Mouse (Mus musculus) forebrain, embryonic 10.5 days (tissue): ENCODE measurements around the gene Ubr2. TPM values are rescaled to one million over a fixed set of nuclear protein-coding genes. Genes with fewer than 3 reads are reported as not detected.

ENCODE experiments used
- DNase-seq: peaks from one replicate; pipeline ENCODE4 v3.0.0-alpha.2; 2017; ENCODE audit warnings: low spot score; ENCODE audit errors: extremely low spot score
- H3K27ac ChIP-seq: fragments of 300-500 bp; sonication (generic); 2 replicates; pipeline ENCODE4 v1.5.1; 2016; ENCODE audit warnings: mild to moderate bottlenecking
- H3K27me3 ChIP-seq: fragments of 300-500 bp; sonication (generic); 2 replicates; pipeline ENCODE4 v1.6.1; 2016; ENCODE audit warnings: mild to moderate bottlenecking; ENCODE audit not compliant: poor library complexity, severe bottlenecking
- H3K36me3 ChIP-seq: fragments of 300-500 bp; sonication (generic); replicated peaks from 2 replicates; pipeline ENCODE4 v1.6.1; 2016; ENCODE audit warnings: mild to moderate bottlenecking, moderate library complexity
- H3K4me1 ChIP-seq: fragments of 300-500 bp; sonication (generic); 2 replicates; pipeline ENCODE4 v1.6.1; 2016
- H3K4me3 ChIP-seq: fragments of 300-500 bp; sonication (generic); 2 replicates; pipeline ENCODE4 v1.5.1; 2016; ENCODE audit warnings: mild to moderate bottlenecking, moderate library complexity
- H3K9me3 ChIP-seq: fragments of 300-500 bp; sonication (generic); 2 replicates; pipeline ENCODE4 v1.6.1; 2016; ENCODE audit warnings: mild to moderate bottlenecking, moderate library complexity
- WGBS: fragments of 180-500 bp; shearing (Covaris S2); methylation state at CpG from one replicate; pipeline ENCODE4 v1.1.7; 2016; 5-methylcytosine and 5-hydroxymethylcytosine counted together
- polyA plus RNA-seq: library from polyadenylated mRNA; unstranded; fragments of >200 nt; fragmentation: Nextera tagmentation; extraction: Ambion mirVana; gene quantifications from 2 replicates; pipeline ENCODE4 v1.2.1, GENCODE M21; 2016

Ubr2 gene
- polyA plus RNA-seq, 1 experiment from 2014 or later = 13.3 TPM

DNA sequence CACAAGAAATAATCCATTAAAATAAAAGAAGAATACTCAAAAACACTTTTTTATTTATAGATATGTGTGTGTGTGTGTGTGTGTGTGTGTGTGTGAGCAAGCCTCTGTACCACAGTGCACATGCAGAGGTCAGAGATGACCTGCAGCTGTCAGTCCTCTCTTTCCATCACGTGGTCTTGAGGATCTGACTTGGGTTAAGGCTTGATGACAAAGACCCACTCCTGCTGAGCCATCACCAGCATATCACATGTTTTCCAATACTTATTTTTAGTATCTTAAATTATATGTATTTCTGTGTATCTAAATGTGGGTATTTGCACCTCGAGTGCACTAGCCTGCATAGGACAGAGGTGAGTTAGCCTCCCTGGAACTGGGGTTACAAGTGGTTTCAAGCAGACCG, 14.7 kb downstream of the Ubr2 start:
- Histone ChIP-seq H3K9me3 (no peaks in the 10 kb centered on the region), H3K36me3 (peaks cover 94% of the 10 kb centered on the region), H3K27ac (no peak overlapping the region), H3K27me3 (no peaks in the 10 kb centered on the region), H3K4me1 (peaks cover 6% of the 10 kb centered on the region; the same call in 1 of the 2 replicates), H3K4me3 (no peak overlapping the region)
- no peak for DNase-seq
- WGBS = 85% methylated on average over 3 of the region's 3 CpGs

DNA sequence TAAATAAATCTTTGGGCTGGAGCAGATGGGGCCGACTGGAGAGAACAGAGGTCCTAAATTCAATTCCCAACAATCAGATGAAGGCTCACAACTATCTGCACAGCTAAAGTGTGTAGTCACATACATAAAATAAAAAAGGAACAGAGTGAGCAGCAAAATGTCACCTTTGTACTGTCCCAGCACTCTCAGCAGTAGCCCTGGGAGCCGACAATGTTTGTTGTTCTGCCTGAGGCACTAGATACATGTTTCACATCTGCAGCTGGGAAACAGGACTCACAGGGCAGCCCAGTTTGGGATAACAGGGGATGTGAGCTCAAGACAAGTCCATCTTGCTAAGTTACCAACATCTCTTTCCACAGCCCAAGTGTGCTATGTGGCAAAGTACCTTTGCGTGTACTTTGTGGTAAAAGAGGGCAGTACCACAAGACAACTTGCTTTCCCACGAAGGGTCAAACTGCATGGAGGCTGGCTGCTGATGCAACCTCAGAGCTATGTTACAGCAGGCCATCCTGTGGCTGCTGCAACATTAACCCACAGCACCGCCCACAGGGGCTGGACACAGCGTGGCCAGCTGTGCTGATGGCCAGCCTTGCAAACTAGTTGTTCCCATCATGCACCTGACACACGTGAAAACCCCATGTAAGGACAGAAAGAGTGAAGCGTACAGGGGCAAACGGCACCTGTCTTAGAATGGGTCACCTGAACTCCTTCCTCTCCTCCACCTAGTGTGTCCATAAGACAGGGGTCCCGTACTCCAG, 15.5 kb downstream of the Ubr2 start:
- Histone ChIP-seq H3K27ac (no peak overlapping the region), H3K27me3 (no peaks in the 10 kb centered on the region), H3K9me3 (no peaks in the 10 kb centered on the region), H3K4me1 (peaks cover 6% of the 10 kb centered on the region; the same call in 1 of the 2 replicates), H3K4me3 (no peak overlapping the region), H3K36me3 (peaks cover 94% of the 10 kb centered on the region)
- WGBS = 83% methylated on average over 10 of the region's 10 CpGs
- DNase-seq = no peak

DNA sequence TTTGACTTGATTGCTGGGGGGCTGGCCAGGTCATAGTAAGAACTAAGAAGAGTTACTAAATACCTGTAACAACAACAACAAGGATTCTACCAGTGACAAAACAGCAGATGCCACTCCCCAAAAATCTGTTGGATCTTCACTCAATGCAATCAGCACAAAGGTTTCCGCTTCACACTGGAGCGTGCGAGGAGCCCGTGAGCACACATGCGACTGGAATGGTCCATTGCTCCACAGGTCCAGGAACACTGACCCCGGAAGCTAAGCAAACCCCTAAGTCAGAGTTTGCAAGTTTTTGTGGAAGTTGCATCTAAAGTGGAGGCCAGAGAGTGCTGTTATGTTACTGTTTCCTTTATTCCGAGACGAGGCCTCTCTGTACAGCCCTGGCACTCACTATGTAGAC, 16.7 kb downstream of the Ubr2 start:
- Histone ChIP-seq H3K4me3 (no peak overlapping the region), H3K27me3 (no peaks in the 10 kb centered on the region), H3K4me1 (peaks cover 6% of the 10 kb centered on the region; the same call in 1 of the 2 replicates), H3K9me3 (no peaks in the 10 kb centered on the region), H3K36me3 (peaks cover 94% of the 10 kb centered on the region), H3K27ac (no peak overlapping the region)
- WGBS = 92% methylated on average over 8 of the region's 8 CpGs
- no peak for DNase-seq

GRCm38 (mm10) chr17:46987631-46988030, 22.7 kb downstream of the Ubr2 start:
- no peak for DNase-seq
- Histone ChIP-seq H3K27ac (no peak overlapping the region), H3K4me1 (no peaks in the 10 kb centered on the region), H3K27me3 (no peaks in the 10 kb centered on the region), H3K36me3 (peaks cover 100% of the 10 kb centered on the region), H3K4me3 (no peak overlapping the region), H3K9me3 (no peaks in the 10 kb centered on the region)
- WGBS = 81% methylated on average over 3 of the region's 3 CpGs

GRCm38 (mm10) chr17:46980050-46980449, 30.3 kb downstream of the Ubr2 start:
- Histone ChIP-seq H3K27ac (no peak overlapping the region), H3K4me3 (no peak overlapping the region), H3K27me3 (no peaks in the 10 kb centered on the region), H3K4me1 (no peaks in the 10 kb centered on the region), H3K9me3 (no peaks in the 10 kb centered on the region), H3K36me3 (peaks cover 100% of the 10 kb centered on the region)
- DNase-seq = no peak
- WGBS = 95% methylated on average over 6 of the region's 6 CpGs

- Histone ChIP-seq H3K36me3 (peaks cover 100% of the 10 kb centered on the region), H3K27me3 (no peaks in the 10 kb centered on the region), H3K4me1 (no peaks in the 10 kb centered on the region), H3K4me3 (no peak overlapping the region), H3K9me3 (no peaks in the 10 kb centered on the region), H3K27ac (no peak overlapping the region)
- peak; percentile 69 for DNase-seq
- WGBS = 58% methylated on average over 3 of the region's 3 CpGs
Observed at GRCm38 (mm10) chr17:46975183-46975582, 35.2 kb downstream of the Ubr2 start.

GRCm38 (mm10) chr17:46972603-46973002, 37.8 kb downstream of the Ubr2 start:
- no peak for DNase-seq
- Histone ChIP-seq H3K9me3 (no peaks in the 10 kb centered on the region), H3K27ac (no peak overlapping the region), H3K4me1 (no peaks in the 10 kb centered on the region), H3K36me3 (peaks cover 100% of the 10 kb centered on the region), H3K4me3 (no peak overlapping the region), H3K27me3 (no peaks in the 10 kb centered on the region)
- 94% methylated on average over 7 of the region's 7 CpGs for WGBS

DNA sequence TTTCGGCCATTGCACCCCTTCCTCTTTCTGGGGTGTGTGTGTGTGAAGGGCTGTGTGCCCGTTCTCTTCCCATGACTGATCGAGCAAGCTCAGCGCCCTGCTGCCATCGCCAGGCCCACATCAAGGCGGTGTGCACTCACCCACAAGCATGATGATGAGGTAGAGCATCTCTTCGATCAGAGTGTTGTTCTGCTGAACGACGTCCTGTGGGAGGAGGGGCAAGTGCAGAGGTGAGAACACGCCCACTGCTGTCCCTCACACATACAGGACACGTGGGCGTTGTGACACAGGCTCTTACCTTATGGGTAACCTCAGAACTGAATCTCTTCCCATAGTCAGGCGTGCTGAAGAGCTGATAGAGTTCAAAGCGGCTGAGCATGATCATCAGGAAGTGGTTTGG, 43.5 kb downstream of the Ubr2 start:
- Histone ChIP-seq H3K9me3 (no peaks in the 10 kb centered on the region), H3K36me3 (peaks cover 100% of the 10 kb centered on the region)
- 94% methylated on average over 14 of the region's 14 CpGs for WGBS

GRCm38 (mm10) chr17:46963186-46963585, 47.2 kb downstream of the Ubr2 start:
- DNase-seq = no peak
- no peaks in the 10 kb centered on the region for H3K9me3 ChIP-seq
- no peaks in the 10 kb centered on the region for H3K4me1 ChIP-seq
- H3K27ac ChIP-seq = no peak overlapping the region
- no peak overlapping the region for H3K4me3 ChIP-seq
- 95% methylated on average over 13 of the region's 13 CpGs for WGBS
- peaks cover 100% of the 10 kb centered on the region for H3K36me3 ChIP-seq
- no peaks in the 10 kb centered on the region for H3K27me3 ChIP-seq

More for the DNA sequence above, 43.5 kb downstream of the Ubr2 start:
- Histone ChIP-seq H3K27ac (no peak overlapping the region), H3K4me1 (no peaks in the 10 kb centered on the region), H3K4me3 (no peak overlapping the region), H3K27me3 (no peaks in the 10 kb centered on the region)
- DNase-seq = no peak

DNA sequence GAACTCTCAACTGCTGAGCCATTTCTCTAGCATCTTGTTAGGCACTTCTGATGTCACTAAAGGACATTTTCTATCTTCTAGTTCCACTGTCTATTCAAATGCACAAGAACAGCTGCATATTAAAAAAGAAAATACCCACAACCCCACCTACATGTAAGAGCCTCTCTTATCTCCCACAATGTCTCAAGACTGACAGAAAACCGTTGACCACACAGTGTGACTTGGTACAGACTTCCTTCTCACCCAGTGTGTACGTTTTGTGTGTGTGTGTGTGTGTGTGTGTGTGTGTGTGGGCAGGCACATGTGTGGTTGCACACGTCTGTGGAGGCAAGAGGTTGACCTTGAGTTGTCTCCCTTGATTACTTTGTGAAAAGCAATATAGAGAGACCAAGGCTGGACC, 48.2 kb downstream of the Ubr2 start:
- H3K4me1 ChIP-seq = no peaks in the 10 kb centered on the region
- no peaks in the 10 kb centered on the region for H3K27me3 ChIP-seq
- DNase-seq = no peak
- peaks cover 100% of the 10 kb centered on the region for H3K36me3 ChIP-seq
- H3K27ac ChIP-seq = no peak overlapping the region
- H3K4me3 ChIP-seq = no peak overlapping the region
- WGBS = 86% methylated on average over 3 of the region's 3 CpGs
- no peaks in the 10 kb centered on the region for H3K9me3 ChIP-seq

- no peak overlapping the region for H3K4me3 ChIP-seq
- H3K36me3 ChIP-seq = peaks cover 100% of the 10 kb centered on the region
- no peak for DNase-seq
- H3K27ac ChIP-seq = no peak overlapping the region
- H3K27me3 ChIP-seq = no peaks in the 10 kb centered on the region
- H3K4me1 ChIP-seq = no peaks in the 10 kb centered on the region
- no peaks in the 10 kb centered on the region for H3K9me3 ChIP-seq
- WGBS = 93% methylated on average over 10 of the region's 10 CpGs
Observed at GRCm38 (mm10) chr17:46960216-46960615, 50.1 kb downstream of the Ubr2 start.

DNA sequence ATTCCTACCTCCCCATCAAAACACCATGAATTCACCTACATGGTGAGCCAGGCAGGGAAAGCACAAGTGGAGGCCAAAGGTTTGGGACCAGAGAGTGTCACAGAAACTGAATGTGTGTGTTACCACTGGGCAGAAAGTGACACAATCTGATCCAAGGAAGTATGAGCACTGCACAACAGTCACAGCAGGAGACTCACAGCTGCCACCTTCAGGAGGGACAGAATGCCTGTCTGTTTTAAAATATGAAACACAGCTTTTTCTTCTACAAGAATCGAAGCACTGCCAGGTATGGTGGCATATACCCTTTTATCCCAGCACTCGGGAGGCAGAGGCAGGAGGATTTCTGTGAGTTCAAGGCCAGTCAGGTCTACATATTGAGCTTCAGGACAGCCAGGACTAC, 52.3 kb downstream of the Ubr2 start:
- peaks cover 100% of the 10 kb centered on the region for H3K36me3 ChIP-seq
- no peak for DNase-seq
- H3K9me3 ChIP-seq = no peaks in the 10 kb centered on the region
- H3K27me3 ChIP-seq = no peaks in the 10 kb centered on the region
- no peak overlapping the region for H3K4me3 ChIP-seq
- H3K4me1 ChIP-seq = no peaks in the 10 kb centered on the region
- H3K27ac ChIP-seq = no peak overlapping the region
- 95% methylated on average over 2 of the region's 2 CpGs for WGBS

DNA sequence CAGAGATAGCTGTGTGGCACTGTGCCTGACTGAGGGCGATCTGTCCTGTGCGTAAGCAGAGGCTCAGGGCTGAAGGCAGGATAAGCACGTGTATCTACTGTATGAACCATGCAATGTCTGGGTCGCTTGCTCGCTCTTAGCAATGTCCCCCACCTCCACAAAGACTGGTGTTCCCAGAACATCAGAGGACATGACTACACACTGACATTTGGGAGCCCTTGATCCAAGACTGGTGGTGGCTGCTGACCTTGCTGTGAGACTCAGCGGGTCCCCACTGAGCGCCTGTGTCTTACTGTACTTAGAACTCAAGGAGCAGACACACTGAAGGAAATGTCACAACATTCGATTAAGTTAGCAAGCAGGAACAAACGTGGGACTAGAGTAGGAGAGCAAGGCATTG, 64.1 kb downstream of the Ubr2 start:
- H3K36me3 ChIP-seq = peaks cover 86% of the 10 kb centered on the region
- no peak overlapping the region for H3K27ac ChIP-seq
- no peaks in the 10 kb centered on the region for H3K9me3 ChIP-seq
- WGBS = 92% methylated on average over 9 of the region's 9 CpGs
- no peak for DNase-seq
- H3K4me1 ChIP-seq = no peaks in the 10 kb centered on the region
- no peak overlapping the region for H3K4me3 ChIP-seq
- no peaks in the 10 kb centered on the region for H3K27me3 ChIP-seq
